In genomic region chr8:54776241-54776640, GRCm38 (mm10) we compare ENCODE assay signal across 18 mouse cellular contexts.
DNase-seq lines count a peak whose midpoint lies in the region; ATAC-seq lines count a peak whose summit lies in the region.
"Had no signal": no experiment of that assay in that cellular context is flagged by ENCODE, and none has a peak within 500 bp of the region (broad histone marks: within the 10 kb centered on the region; RNA-seq: fewer than 3 reads in every experiment).

No protein-coding gene starts in this region.

- no peak overlapping the region for H3K9ac ChIP-seq in kidney, embryonic 16.5 days (replicated peaks; ENCODE audit: low read length)
- no peak overlapping the region for H3K9ac ChIP-seq in hindbrain, embryonic 11.5 days (ENCODE audit: low read depth, low read length)
- H3K9ac ChIP-seq: embryonic facial prominence, embryonic 12.5 days; forebrain, embryonic 13.5 days; forebrain, embryonic 15.5 days had no signal

- H3K4me3 ChIP-seq in kidney, embryonic 16.5 days (ENCODE audit: low read length): no peak overlapping the region
- H3K4me3 ChIP-seq in hindbrain, embryonic 11.5 days (ENCODE audit: low read depth, low read length): no peak overlapping the region
- H3K4me3 ChIP-seq: embryonic facial prominence, embryonic 10.5 days; embryonic facial prominence, embryonic 12.5 days; forebrain, embryonic 13.5 days; forebrain, embryonic 15.5 days had no signal

- H3K27ac ChIP-seq in kidney, embryonic 16.5 days (ENCODE audit: low read length): no peak overlapping the region
- H3K27ac ChIP-seq in hindbrain, embryonic 11.5 days (ENCODE audit: low read depth, low read length): no peak overlapping the region
- H3K27ac ChIP-seq: embryonic facial prominence, embryonic 10.5 days; embryonic facial prominence, embryonic 12.5 days; forebrain, embryonic 13.5 days; forebrain, embryonic 15.5 days had no signal

- no peaks in the 10 kb centered on the region for H3K9me3 ChIP-seq in kidney, embryonic 16.5 days (ENCODE audit: low read length)
- H3K9me3 ChIP-seq in hindbrain, embryonic 11.5 days (ENCODE audit: control insufficient read depth, low read length): no peaks in the 10 kb centered on the region
- H3K9me3 ChIP-seq: embryonic facial prominence, embryonic 10.5 days; embryonic facial prominence, embryonic 12.5 days; forebrain, embryonic 13.5 days; forebrain, embryonic 15.5 days had no signal

- no peaks in the 10 kb centered on the region for H3K36me3 ChIP-seq in kidney, embryonic 16.5 days (ENCODE audit: insufficient read depth, low read length)
- no peaks in the 10 kb centered on the region for H3K36me3 ChIP-seq in hindbrain, embryonic 11.5 days (ENCODE audit: control insufficient read depth, insufficient read depth, low read length)
- H3K36me3 ChIP-seq: embryonic facial prominence, embryonic 10.5 days; embryonic facial prominence, embryonic 12.5 days; forebrain, embryonic 15.5 days had no signal

- peak; percentile 50; the same call in 1 of the 2 replicates for ATAC-seq in kidney, embryonic 16.5 days (ENCODE audit: low FRiP score, low TSS enrichment)
- ATAC-seq in hindbrain, embryonic 11.5 days (ENCODE audit: low FRiP score): no peak
- ATAC-seq: forebrain, embryonic 13.5 days; forebrain, embryonic 15.5 days had no signal

- no peaks in the 10 kb centered on the region for H3K27me3 ChIP-seq in kidney, embryonic 16.5 days (ENCODE audit: insufficient read depth, low read length)
- H3K27me3 ChIP-seq in hindbrain, embryonic 11.5 days (ENCODE audit: control insufficient read depth, insufficient read depth, low read length): no peaks in the 10 kb centered on the region
- H3K27me3 ChIP-seq: embryonic facial prominence, embryonic 12.5 days; forebrain, embryonic 13.5 days; forebrain, embryonic 15.5 days had no signal

- H3K4me2 ChIP-seq in kidney, embryonic 16.5 days (replicated peaks; ENCODE audit: low read depth, low read length): no peak overlapping the region
- no peak overlapping the region for H3K4me2 ChIP-seq in hindbrain, embryonic 11.5 days (replicated peaks; ENCODE audit: low read depth, low read length)
- H3K4me2 ChIP-seq: embryonic facial prominence, embryonic 12.5 days; forebrain, embryonic 13.5 days; forebrain, embryonic 15.5 days had no signal

- peak; percentile 11 for DNase-seq in kidney, adult 18-20 months
- no peak for DNase-seq in kidney, postnatal 10 days
- peak; percentile 13 to 33 for DNase-seq in kidney, adult 8-10 months
- no peak for DNase-seq in kidney, postnatal 4 days
- peak; percentile 6 for DNase-seq in kidney, postnatal 14 days
- DNase-seq in hindbrain, embryonic 11.5 days (ENCODE audit: low spot score): no peak
- DNase-seq: adrenal gland, adult 2 months; adrenal gland, postnatal 10 days; adrenal gland, postnatal 25 days; cerebellum, adult 11 months; cerebellum, adult 18-20 months; cerebellum, adult 8-10 months; cerebellum, postnatal 14 days had no signal

- no peaks in the 10 kb centered on the region for H3K4me1 ChIP-seq in kidney, embryonic 16.5 days (ENCODE audit: insufficient read depth, low read length)
- no peaks in the 10 kb centered on the region for H3K4me1 ChIP-seq in hindbrain, embryonic 11.5 days (replicated peaks; ENCODE audit: control insufficient read depth, insufficient read depth, low read length)

Comparison
In these comparisons a context has a peak if more than half of its experiments do, and no peak if none do; other contexts are left out.
1. DNase-seq: peak in kidney, adult 18-20 months (single experiment), kidney, adult 8-10 months (2 of 2) and kidney, postnatal 14 days (single experiment); none in kidney, postnatal 10 days (single experiment), kidney, postnatal 4 days (0 of 2) and hindbrain, embryonic 11.5 days (single experiment).